Mouse (Mus musculus) midbrain, embryonic 13.5 days (tissue): Measurements from ENCODE around the gene Fmo5. TPM values are rescaled to one million over a fixed set of nuclear protein-coding genes. Genes with fewer than 3 reads are reported as not detected.

ENCODE experiments used
- ATAC-seq: fragments of 200-750 bp; cut with Nextera tagmentation; 2 replicates; pipeline ENCODE4 v1.8.0; 2017; ENCODE audit warnings: mild to moderate bottlenecking, moderate TSS enrichment, moderate library complexity
- H3K27ac ChIP-seq: fragments of 300-500 bp; sonication (generic); 2 replicates; pipeline ENCODE4 v1.5.1; 2015; ENCODE audit warnings: inconsistent platforms, mild to moderate bottlenecking, moderate library complexity
- H3K27me3 ChIP-seq: fragments of 300-500 bp; sonication (generic); 2 replicates; pipeline ENCODE4 v1.6.1; 2015; ENCODE audit warnings: mild to moderate bottlenecking, inconsistent platforms
- H3K36me3 ChIP-seq: fragments of 300-500 bp; sonication (generic); 2 replicates; pipeline ENCODE4 v1.6.1; 2015; ENCODE audit warnings: mild to moderate bottlenecking, inconsistent platforms
- H3K4me1 ChIP-seq: fragments of 300-500 bp; sonication (generic); replicated peaks from 2 replicates; pipeline ENCODE4 v1.6.1; 2015; ENCODE audit warnings: inconsistent platforms
- H3K4me2 ChIP-seq: fragments of 300-500 bp; sonication (generic); replicated peaks from 2 replicates; pipeline ENCODE4 v1.6.1; 2015; ENCODE audit warnings: moderate library complexity, mild to moderate bottlenecking, inconsistent platforms
- H3K4me3 ChIP-seq: fragments of 300-500 bp; sonication (generic); replicated peaks from 2 replicates; pipeline ENCODE4 v1.5.1; 2015; ENCODE audit warnings: mild to moderate bottlenecking, inconsistent platforms
- H3K9ac ChIP-seq: fragments of 300-500 bp; sonication (generic); replicated peaks from 2 replicates; pipeline ENCODE4 v1.6.1; 2015; ENCODE audit warnings: mild to moderate bottlenecking, inconsistent platforms
- H3K9me3 ChIP-seq: fragments of 300-500 bp; sonication (generic); 2 replicates; pipeline ENCODE4 v1.6.1; 2016; ENCODE audit warnings: mild to moderate bottlenecking, inconsistent platforms
- WGBS: fragments of 180-500 bp; shearing (Covaris S2); methylation state at CpG from one replicate; pipeline ENCODE4 v1.1.7; 2015; 5-methylcytosine and 5-hydroxymethylcytosine counted together
- polyA plus RNA-seq: library from polyadenylated mRNA; unstranded; fragments of >200 nt; fragmentation: Nextera tagmentation; extraction: Ambion mirVana; gene quantifications from 2 replicates; pipeline ENCODE4 v1.2.1, GENCODE M21; 2015

The Fmo5 gene
- polyA plus RNA-seq, 1 experiment from 2014 or later, result 0.71 TPM

DNA sequence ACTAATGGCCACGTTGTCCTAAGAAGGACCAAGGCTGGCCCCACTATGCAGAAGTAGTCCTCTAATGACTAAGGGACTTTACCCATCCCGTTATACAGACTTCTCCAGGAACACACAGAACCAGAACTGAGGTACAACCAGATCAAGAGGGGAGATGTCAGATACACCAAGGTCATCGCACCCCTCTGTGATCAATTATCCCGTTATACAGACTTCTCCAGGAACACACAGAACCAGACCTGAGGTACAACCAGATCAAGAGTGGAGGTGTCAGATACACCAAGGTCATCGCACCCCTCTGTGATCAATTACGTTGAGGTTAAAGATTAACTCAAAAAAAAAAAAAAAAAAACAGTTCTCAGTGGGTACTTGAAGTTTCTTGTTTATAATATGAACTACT is 17.6 kb upstream of the Fmo5 start:
- H3K4me1 ChIP-seq, result peaks cover 7% of the 10 kb centered on the region
- H3K27ac ChIP-seq, result no peak overlapping the region
- H3K27me3 ChIP-seq, result no peaks in the 10 kb centered on the region
- H3K4me3 ChIP-seq, result no peak overlapping the region
- no peaks in the 10 kb centered on the region for H3K9me3 ChIP-seq
- H3K9ac ChIP-seq, result no peak overlapping the region
- H3K36me3 ChIP-seq, result no peaks in the 10 kb centered on the region
- H3K4me2 ChIP-seq, result no peak overlapping the region
- ATAC-seq, result no peak
- 90% methylated on average over 6 of the region's 6 CpGs for WGBS

DNA sequence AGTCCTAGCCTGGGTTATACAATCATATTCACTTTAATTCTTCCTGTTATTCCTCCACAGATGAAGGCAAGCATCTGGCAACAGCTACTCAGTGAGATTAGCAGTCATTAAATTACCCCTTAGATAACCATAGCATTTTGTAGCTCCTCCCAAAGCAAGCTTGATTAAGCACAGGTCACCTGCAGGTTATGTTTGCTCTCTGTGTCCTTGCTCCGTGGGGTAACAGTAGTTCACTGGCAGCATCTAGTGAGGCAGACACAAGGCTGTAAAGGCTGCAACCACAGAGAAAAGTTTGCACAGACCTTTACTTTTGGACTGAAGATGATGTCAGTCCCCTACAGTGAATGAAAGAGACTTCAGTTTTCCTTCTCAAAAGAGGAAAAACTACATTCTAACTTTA is 13.4 kb upstream of the Fmo5 start:
- Histone ChIP-seq H3K27ac (no peak overlapping the region), H3K9ac (no peak overlapping the region), H3K4me1 (no peaks in the 10 kb centered on the region), H3K27me3 (no peaks in the 10 kb centered on the region), H3K4me3 (no peak overlapping the region), H3K36me3 (no peaks in the 10 kb centered on the region), H3K9me3 (no peaks in the 10 kb centered on the region), H3K4me2 (no peak overlapping the region)
- 47% methylated on average over 1 of the region's 1 CpGs for WGBS
- ATAC-seq, result no peak

DNA sequence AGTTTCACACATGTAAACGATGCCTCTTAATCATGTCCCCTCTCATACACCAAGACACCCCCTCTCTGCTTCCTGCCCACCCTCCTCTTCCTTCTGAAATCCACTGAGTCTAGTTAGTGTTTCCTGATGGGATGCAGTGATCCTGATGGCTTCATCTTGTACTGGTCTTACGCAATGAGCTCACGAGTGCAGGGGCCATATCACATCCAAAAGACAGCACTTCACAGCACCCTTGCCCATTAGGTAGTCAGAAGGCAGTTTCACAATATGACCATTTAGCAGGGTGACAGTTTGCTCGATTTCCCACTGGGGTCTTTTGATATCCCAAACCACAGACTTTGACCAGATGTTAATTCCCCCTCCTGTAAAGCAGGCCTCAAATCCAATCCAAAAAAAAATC is 12.7 kb upstream of the Fmo5 start:
- Histone ChIP-seq H3K27me3 (no peaks in the 10 kb centered on the region), H3K4me2 (no peak overlapping the region), H3K4me1 (no peaks in the 10 kb centered on the region), H3K4me3 (no peak overlapping the region), H3K9me3 (no peaks in the 10 kb centered on the region), H3K36me3 (no peaks in the 10 kb centered on the region), H3K27ac (no peak overlapping the region), H3K9ac (no peak overlapping the region)
- ATAC-seq, result no peak
- 86% methylated on average over 4 of the region's 4 CpGs for WGBS

DNA sequence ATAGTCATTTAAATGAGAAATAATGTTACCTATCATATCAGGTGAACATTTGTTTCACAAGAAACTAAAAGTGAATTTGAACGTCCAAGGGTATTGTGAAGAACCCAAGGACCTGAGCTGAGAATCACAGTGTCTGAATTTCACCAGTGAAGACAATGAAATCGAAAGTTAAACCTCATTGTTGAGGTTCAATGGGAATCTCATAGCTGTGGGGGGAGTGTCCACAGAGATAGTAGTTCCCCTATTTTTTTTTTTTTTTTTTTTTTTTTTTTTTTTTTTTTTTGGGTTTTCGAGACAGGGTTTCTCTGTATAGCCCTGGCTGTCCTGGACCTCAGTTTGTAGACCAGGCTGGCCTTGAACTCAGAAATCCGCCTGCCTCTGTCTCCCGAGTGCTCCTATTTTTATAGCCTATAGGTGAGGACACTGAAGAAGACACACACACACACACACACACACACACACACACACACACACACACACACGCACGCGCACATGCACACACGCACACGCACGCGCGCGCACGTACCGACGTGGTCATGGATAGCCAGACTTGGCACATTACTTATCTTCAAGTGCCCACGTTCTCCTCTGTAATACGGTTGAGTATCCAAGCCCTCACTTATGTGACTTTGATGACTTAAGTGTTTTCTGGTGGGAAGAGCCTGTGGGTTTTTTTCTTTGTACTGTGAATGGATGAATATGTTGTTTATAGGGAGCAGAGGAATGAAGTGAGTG is 11.3 kb upstream of the Fmo5 start:
- 97% methylated on average over 18 of the region's 19 CpGs for WGBS
- no peak for ATAC-seq

DNA sequence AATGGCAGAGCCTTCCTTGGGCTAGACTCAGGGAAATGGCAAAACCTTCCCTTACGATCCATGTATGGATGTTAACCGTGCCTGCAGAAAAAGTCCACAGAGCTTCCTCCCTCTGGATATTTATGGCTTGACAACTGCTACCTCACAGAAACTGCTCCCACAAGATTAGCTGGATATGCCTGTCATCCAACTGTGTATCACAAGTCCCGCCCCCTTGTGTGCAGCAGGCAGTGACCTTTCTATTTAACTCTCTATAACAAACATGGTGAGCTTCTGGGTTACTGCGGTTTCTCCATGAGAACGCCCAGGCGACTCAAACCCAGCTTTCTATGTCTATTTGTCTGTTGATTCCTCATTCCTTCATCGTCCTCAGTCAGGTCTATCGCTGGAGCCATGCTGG is 10.7 kb upstream of the Fmo5 start:
- Histone ChIP-seq H3K27ac (no peak overlapping the region), H3K4me2 (no peak overlapping the region), H3K27me3 (no peaks in the 10 kb centered on the region), H3K36me3 (no peaks in the 10 kb centered on the region), H3K4me1 (no peaks in the 10 kb centered on the region), H3K9ac (no peak overlapping the region), H3K9me3 (no peaks in the 10 kb centered on the region), H3K4me3 (no peak overlapping the region)
- ATAC-seq, result no peak
- 89% methylated on average over 8 of the region's 8 CpGs for WGBS

More for the DNA sequence above, 11.3 kb upstream of the Fmo5 start:
- H3K27me3 ChIP-seq, result no peaks in the 10 kb centered on the region
- no peak overlapping the region for H3K9ac ChIP-seq
- no peak overlapping the region for H3K27ac ChIP-seq
- no peaks in the 10 kb centered on the region for H3K4me1 ChIP-seq
- no peak overlapping the region for H3K4me3 ChIP-seq
- no peaks in the 10 kb centered on the region for H3K36me3 ChIP-seq
- no peak overlapping the region for H3K4me2 ChIP-seq
- no peaks in the 10 kb centered on the region for H3K9me3 ChIP-seq

DNA sequence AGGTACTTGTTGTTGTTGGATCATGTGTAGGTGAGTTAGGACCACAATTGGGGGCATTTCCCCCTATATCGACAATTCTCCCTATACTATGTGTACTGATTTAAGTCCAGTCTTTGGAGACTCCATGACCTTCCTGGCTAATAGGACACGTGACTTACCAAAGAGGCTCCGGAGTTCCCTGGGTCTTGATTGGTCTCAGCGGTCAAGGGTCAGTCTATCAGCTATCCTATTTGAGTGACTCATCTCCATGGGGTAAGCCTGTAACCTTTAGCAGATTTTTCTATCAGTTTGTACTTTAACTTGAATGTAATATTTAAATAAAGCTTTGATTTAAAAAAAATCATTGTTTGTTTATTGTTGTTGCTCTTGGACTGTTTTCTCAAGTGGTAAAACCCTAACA is 7.9 kb upstream of the Fmo5 start:
- Histone ChIP-seq H3K27ac (no peak overlapping the region), H3K9ac (no peak overlapping the region), H3K36me3 (no peaks in the 10 kb centered on the region), H3K27me3 (no peaks in the 10 kb centered on the region), H3K4me3 (no peak overlapping the region), H3K4me2 (no peak overlapping the region), H3K9me3 (no peaks in the 10 kb centered on the region), H3K4me1 (no peaks in the 10 kb centered on the region)
- 86% methylated on average over 4 of the region's 4 CpGs for WGBS
- ATAC-seq, result no peak

DNA sequence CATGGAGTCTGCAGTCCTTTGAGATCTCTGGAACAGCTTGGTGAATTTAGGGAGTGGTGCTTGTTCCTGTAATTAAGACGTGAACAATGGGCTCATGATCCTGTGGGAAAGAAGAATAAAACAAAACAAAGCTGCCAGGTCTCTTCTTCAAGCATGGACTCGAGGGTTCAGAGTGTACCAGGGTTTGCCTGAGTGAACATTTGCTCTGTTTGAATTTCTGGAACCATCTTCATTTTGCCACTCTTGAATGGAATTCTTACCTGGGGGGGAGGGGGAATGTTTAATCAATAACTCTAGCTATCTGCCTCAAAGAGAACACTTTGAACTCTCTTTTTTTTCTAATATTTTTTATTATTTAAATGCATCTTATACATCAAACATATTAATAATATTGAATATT is 4.0 kb upstream of the Fmo5 start:
- WGBS, result 43% methylated on average over 2 of the region's 2 CpGs
- no peaks in the 10 kb centered on the region for H3K36me3 ChIP-seq
- H3K9me3 ChIP-seq, result no peaks in the 10 kb centered on the region
- no peak overlapping the region for H3K4me3 ChIP-seq
- no peak overlapping the region for H3K4me2 ChIP-seq
- no peak overlapping the region for H3K27ac ChIP-seq
- 0 out of 2 replicates have a peak, but pooled peaks cover 2% of the 10 kb centered on the region for H3K4me1 ChIP-seq
- H3K9ac ChIP-seq, result no peak overlapping the region
- no peak for ATAC-seq
- H3K27me3 ChIP-seq, result no peaks in the 10 kb centered on the region; the same call in 1 of the 2 replicates

DNA sequence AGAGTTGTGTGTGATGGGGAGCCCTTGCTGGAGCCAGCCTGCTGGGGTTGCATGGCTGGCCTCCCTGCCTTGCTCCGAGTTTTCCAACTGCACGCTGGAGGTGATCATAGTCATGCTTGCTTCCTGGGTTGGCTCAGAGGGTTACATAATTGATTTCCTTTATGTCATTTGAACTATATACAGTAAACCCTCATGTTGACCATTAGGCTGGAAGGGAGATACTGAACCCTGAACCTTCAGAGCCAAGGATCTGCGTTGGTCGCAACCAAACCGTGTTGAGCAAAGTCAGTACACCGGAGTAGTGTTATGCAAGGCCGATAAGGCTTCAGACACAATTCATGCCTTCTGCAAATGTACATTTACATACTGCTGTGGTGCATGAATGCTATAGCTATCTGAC is 711 bp upstream of the Fmo5 start:
- Histone ChIP-seq H3K4me1 (0 out of 2 replicates have a peak, but pooled peaks cover 2% of the 10 kb centered on the region), H3K4me3 (no peak overlapping the region), H3K4me2 (no peak overlapping the region), H3K27me3 (no peaks in the 10 kb centered on the region; the same call in 1 of the 2 replicates), H3K27ac (no peak overlapping the region), H3K9ac (no peak overlapping the region), H3K36me3 (no peaks in the 10 kb centered on the region), H3K9me3 (no peaks in the 10 kb centered on the region)
- WGBS, result 84% methylated on average over 7 of the region's 7 CpGs
- no peak for ATAC-seq

DNA sequence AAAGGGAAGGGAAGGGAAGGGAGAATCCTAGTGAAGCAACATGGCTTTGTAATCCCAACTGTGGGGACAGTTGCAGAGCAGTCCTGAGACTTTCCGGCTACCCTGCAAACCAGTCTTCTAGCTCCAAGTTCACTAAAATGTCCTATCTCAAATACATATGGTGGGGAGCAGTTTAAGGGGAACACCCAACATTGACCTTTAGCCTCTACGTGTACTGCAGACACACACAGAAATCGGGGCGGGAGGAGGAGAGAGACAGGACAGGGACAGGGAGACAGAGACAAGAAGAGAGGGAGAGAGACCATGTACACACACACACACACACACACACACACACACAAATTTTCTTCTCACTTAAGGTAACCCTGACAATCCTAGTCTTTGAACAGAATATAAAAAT is 1.3 kb downstream of the Fmo5 start:
- WGBS, result 86% methylated on average over 4 of the region's 4 CpGs
- Histone ChIP-seq H3K9me3 (no peaks in the 10 kb centered on the region), H3K9ac (no peak overlapping the region), H3K27me3 (no peaks in the 10 kb centered on the region; the same call in 1 of the 2 replicates), H3K4me2 (no peak overlapping the region), H3K36me3 (no peaks in the 10 kb centered on the region), H3K27ac (no peak overlapping the region), H3K4me1 (0 out of 2 replicates have a peak, but pooled peaks cover 2% of the 10 kb centered on the region), H3K4me3 (no peak overlapping the region)
- no peak for ATAC-seq

DNA sequence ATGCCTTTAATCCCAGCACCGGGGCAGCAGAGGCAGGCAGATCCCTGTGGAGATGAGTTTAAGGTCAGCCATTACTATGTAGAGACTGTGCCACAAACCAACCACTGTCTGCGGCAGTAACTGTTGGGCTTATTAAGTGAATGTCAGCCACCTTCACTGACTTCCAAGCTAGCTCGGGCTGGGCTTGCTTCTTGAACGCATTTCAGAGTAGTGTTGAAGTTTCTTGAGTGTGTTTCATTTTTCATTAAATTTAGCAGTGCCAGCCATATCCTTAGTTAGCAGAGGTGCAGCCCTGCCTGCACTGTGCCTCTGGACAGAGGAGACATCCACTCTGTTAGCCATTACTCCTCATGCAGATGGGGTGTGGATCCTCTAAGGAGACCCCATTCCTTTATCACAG is 2.1 kb downstream of the Fmo5 start:
- 0 out of 2 replicates have a peak, but pooled peaks cover 2% of the 10 kb centered on the region for H3K4me1 ChIP-seq
- no peak overlapping the region for H3K27ac ChIP-seq
- H3K27me3 ChIP-seq, result no peaks in the 10 kb centered on the region; the same call in 1 of the 2 replicates
- no peak overlapping the region for H3K9ac ChIP-seq
- ATAC-seq, result no peak
- no peak overlapping the region for H3K4me2 ChIP-seq
- H3K4me3 ChIP-seq, result no peak overlapping the region
- no peaks in the 10 kb centered on the region for H3K36me3 ChIP-seq
- 95% methylated on average over 4 of the region's 4 CpGs for whole genome bisulfite sequencing
- H3K9me3 ChIP-seq, result no peaks in the 10 kb centered on the region

DNA sequence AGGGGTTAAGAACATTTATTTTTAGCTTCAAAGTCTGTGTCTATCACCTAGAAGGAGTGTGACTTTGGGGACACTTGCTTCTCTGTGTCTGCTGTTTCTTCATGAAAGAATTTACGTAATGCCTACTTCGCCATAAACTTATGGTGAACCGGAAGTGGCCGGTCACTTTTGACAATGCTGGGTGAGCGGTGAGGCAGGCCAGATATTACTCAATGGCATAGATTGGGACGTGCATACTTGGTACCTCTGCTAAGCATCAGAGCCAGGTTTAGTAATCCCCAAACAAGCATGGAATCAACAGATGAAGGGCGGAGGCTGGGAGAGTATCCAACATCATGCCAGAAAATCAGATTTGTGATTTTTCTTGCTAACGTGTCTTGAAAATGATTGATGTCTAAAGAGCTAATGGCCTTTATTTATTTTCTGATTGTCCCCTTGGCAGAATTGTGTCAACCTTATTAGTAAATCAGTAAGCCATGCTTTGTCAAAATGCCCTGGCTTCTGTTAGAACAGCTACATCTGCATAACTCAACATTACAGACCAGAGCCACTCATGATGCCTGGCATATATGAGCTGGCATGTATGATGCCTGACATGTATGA is 2.8 kb downstream of the Fmo5 start:
- Histone ChIP-seq H3K27ac (no peak overlapping the region), H3K36me3 (no peaks in the 10 kb centered on the region), H3K9ac (no peak overlapping the region), H3K4me1 (0 out of 2 replicates have a peak, but pooled peaks cover 2% of the 10 kb centered on the region), H3K27me3 (no peaks in the 10 kb centered on the region; the same call in 1 of the 2 replicates), H3K4me2 (no peak overlapping the region), H3K4me3 (no peak overlapping the region), H3K9me3 (no peaks in the 10 kb centered on the region)
- ATAC-seq, result no peak
- 93% methylated on average over 8 of the region's 8 CpGs for WGBS

DNA sequence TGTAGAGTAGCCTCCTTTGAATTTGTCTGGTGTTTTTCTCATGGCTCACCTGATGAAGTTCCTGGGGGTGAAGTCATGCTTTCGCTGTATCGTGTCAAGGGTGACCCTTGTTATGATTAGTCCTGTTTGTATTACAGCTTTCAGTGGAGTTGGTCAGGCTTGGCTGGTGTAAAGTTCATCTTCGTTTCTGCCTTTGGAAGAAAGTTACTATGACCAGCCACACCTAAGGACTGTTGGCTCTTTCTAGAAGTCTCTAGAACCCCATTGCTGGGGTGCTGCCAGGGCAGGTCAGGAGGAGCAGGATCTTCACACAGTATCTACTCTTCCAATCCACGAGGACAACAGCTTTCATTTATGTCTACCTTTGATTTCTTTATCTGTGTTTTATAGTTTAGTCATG is 4.9 kb downstream of the Fmo5 start:
- Histone ChIP-seq H3K9ac (no peak overlapping the region), H3K27me3 (no peaks in the 10 kb centered on the region; the same call in 1 of the 2 replicates), H3K9me3 (no peaks in the 10 kb centered on the region), H3K4me2 (no peak overlapping the region), H3K36me3 (no peaks in the 10 kb centered on the region), H3K27ac (no peak overlapping the region), H3K4me1 (0 out of 2 replicates have a peak, but pooled peaks cover 2% of the 10 kb centered on the region), H3K4me3 (no peak overlapping the region)
- no peak for ATAC-seq
- 85% methylated on average over 4 of the region's 4 CpGs for WGBS
